Mouse (Mus musculus) left cerebral cortex, adult 9 months (tissue): ENCODE results near the gene Tpcn2.

Experiments
- DNase-seq, 2 experiments: peaks; one replicate each; pipeline ENCODE4 v3.0.0; 2022; ENCODE audit warnings: low spot score in 2 of 2

Tpcn2 gene

GRCm38 (mm10) chr7:145283487-145284187, at the start of gene Tpcn2:
Tpcn2 (minus strand) TSS chr7:145284011.
- DNase-seq, result peak; percentile 74 to 93

- DNase-seq, result no peak
Measured at GRCm38 (mm10) chr7:145332376-145333041, 48.7 kb upstream of the Tpcn2 start.

- no peak for DNase-seq
Measured at GRCm38 (mm10) chr7:145330641-145331040, 46.8 kb upstream of the Tpcn2 start.

- no peak for DNase-seq
Measured at GRCm38 (mm10) chr7:145329982-145330381, 46.2 kb upstream of the Tpcn2 start.

GRCm38 (mm10) chr7:145325697-145326096, 41.9 kb upstream of the Tpcn2 start:
- no peak for DNase-seq

GRCm38 (mm10) chr7:145323607-145324006, 39.8 kb upstream of the Tpcn2 start:
- DNase-seq, result no peak

- peak in 1 of 2 experiments; percentile 69 for DNase-seq
Measured at GRCm38 (mm10) chr7:145319481-145319880, 35.7 kb upstream of the Tpcn2 start.

GRCm38 (mm10) chr7:145317522-145317921, 33.7 kb upstream of the Tpcn2 start:
- DNase-seq, result peak in 1 of 2 experiments; percentile 29

GRCm38 (mm10) chr7:145314785-145315411, 31.1 kb upstream of the Tpcn2 start, which contains the start of gene Mrgprd:
Mrgprd (plus strand) TSS chr7:145314835.
- DNase-seq, result no peak

- no peak for DNase-seq
Measured at GRCm38 (mm10) chr7:145312137-145312536, 28.3 kb upstream of the Tpcn2 start.

- DNase-seq, result no peak
Measured at GRCm38 (mm10) chr7:145310526-145310925, 26.7 kb upstream of the Tpcn2 start.

- DNase-seq, result no peak
Measured at GRCm38 (mm10) chr7:145309877-145310276, 26.1 kb upstream of the Tpcn2 start.

- DNase-seq, result no peak
Measured at GRCm38 (mm10) chr7:145308866-145309265, 25.1 kb upstream of the Tpcn2 start.

GRCm38 (mm10) chr7:145308061-145308675, 24.4 kb upstream of the Tpcn2 start:
- no peak for DNase-seq

- no peak for DNase-seq
Measured at GRCm38 (mm10) chr7:145307636-145308035, 23.8 kb upstream of the Tpcn2 start.

- DNase-seq, result no peak
Measured at GRCm38 (mm10) chr7:145304153-145304552, 20.3 kb upstream of the Tpcn2 start.

GRCm38 (mm10) chr7:145302488-145303285, 18.9 kb upstream of the Tpcn2 start:
- DNase-seq, result no peak

GRCm38 (mm10) chr7:145301341-145302005, 17.7 kb upstream of the Tpcn2 start:
- no peak for DNase-seq

- no peak for DNase-seq
Measured at GRCm38 (mm10) chr7:145301008-145301340, 17.2 kb upstream of the Tpcn2 start.

GRCm38 (mm10) chr7:145300321-145301007, 16.7 kb upstream of the Tpcn2 start, which contains the start of gene Mrgprf:
Mrgprf (plus strand) TSS chr7:145300828.
- peak in 1 of 2 experiments; percentile 38 for DNase-seq
